Mouse (Mus musculus): ENCODE measurements around the gene Lysmd4. TPM values are rescaled to one million over a fixed set of nuclear protein-coding genes. Genes with fewer than 3 reads are reported as not detected.

Gene Lysmd4
- total and polyA plus RNA-seq, 3 experiments, result 5.2 to 7.9 TPM; not detected in 1

DNA sequence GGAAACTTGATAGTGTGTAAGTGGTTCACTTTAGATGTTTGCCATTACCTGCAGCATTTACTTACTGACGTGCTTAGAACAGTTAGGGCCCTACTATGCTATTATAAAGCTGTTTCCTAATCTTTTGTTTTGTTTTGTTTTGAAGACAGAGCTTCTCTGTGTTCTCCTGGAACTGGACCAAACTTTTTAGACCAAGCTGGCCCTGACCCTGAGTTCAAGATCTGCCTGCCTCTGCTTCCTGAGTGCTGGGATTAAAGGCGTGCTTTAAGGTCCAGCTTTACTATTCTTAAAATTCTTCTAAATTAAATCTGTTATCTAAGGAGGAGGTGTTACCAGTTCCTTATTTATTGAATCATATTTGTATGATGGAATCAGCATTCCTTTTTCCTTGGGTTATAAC, 23.7 kb downstream of the Lysmd4 start:
- Histone ChIP-seq H3K36me3 (ENCODE audit: control insufficient read depth in 1 of 2, insufficient read depth in 2 of 2, low read length in 2 of 2) (peaks cover 2 to 13% of the 10 kb centered on the region in 2 experiments; a peak in 3 of 4 replicates), H3K27ac (ENCODE audit: control insufficient read depth, low read depth, low read length) (no peak overlapping the region), H3K79me2 (ENCODE audit: control insufficient read depth, insufficient read depth, low read length, poor library complexity) (no peaks in the 10 kb centered on the region), H3K4me3 (ENCODE audit: control insufficient read depth in 1 of 2, insufficient read depth in 1 of 2, low read depth in 2 of 2, low read length in 2 of 2) (no peak overlapping the region), H3K4me1 (ENCODE audit: control insufficient read depth in 1 of 2, insufficient read depth in 2 of 2, low read length in 2 of 2) (peaks cover 0 to 11% of the 10 kb centered on the region in 2 experiments; a peak in 3 of 4 replicates), H3K27me3 (ENCODE audit: control insufficient read depth in 1 of 2, insufficient read depth in 2 of 2, low read length in 2 of 2) (no peaks in the 10 kb centered on the region), H3K9me3 (replicated peaks; ENCODE audit: insufficient read depth, low read length) (no peaks in the 10 kb centered on the region), H3K9ac (ENCODE audit: control insufficient read depth, low read depth, low read length, poor library complexity, severe bottlenecking) (no peak overlapping the region)
- no peak for DNase-seq (ENCODE audit: low read depth, low spot score)
- no peak for TF ChIP-seq NELFE (IDR thresholded peaks at IDR 0.05; ENCODE audit: low read depth, low read length)
- TF ChIP-seq POLR2A (IDR thresholded peaks at IDR 0.05; ENCODE audit: control insufficient read depth in 1 of 2, insufficient read depth in 1 of 2, low read depth in 1 of 2, low read length in 2 of 2, poor library complexity in 1 of 2), result no peak
- no peak for TF ChIP-seq CTCF (IDR thresholded peaks at IDR 0.05 in 2 of 3, conservative IDR thresholded peaks at IDR 0.05 in 1 of 3; ENCODE audit: control insufficient read depth in 1 of 3, insufficient read depth in 1 of 3, low read depth in 2 of 3, low read length in 3 of 3, poor library complexity in 1 of 3, severe bottlenecking in 1 of 3)
- TF ChIP-seq ZMIZ1 (IDR thresholded peaks at IDR 0.05; ENCODE audit: low read depth, low read length), result no peak
- TF ChIP-seq ELF1 (IDR thresholded peaks at IDR 0.05; ENCODE audit: low read depth, low read length), result no peak
- TF ChIP-seq MYC (IDR thresholded peaks at IDR 0.05; ENCODE audit: low read depth, low read length), result no peak
- TF ChIP-seq BHLHE40 (IDR thresholded peaks at IDR 0.05; ENCODE audit: borderline replicate concordance, low read depth, low read length), result no peak
- TF ChIP-seq SIN3A (IDR thresholded peaks at IDR 0.05; ENCODE audit: low read length), result no peak
- TF ChIP-seq E2F4 (IDR thresholded peaks at IDR 0.05; ENCODE audit: borderline replicate concordance, low read depth, low read length), result no peak
- TF ChIP-seq NRF1 (IDR thresholded peaks at IDR 0.05; ENCODE audit: insufficient read depth, low read depth, low read length, poor library complexity, severe bottlenecking), result no peak
- TF ChIP-seq SMC3 (IDR thresholded peaks at IDR 0.05; ENCODE audit: low read depth, low read length), result no peak
- no peak for TF ChIP-seq TCF12 (IDR thresholded peaks at IDR 0.05; ENCODE audit: low read depth, low read length)
- TF ChIP-seq GABPA (IDR thresholded peaks at IDR 0.05; ENCODE audit: low read depth, low read length), result no peak
- no peak for TF ChIP-seq ZC3H11A (IDR thresholded peaks at IDR 0.05; ENCODE audit: low read depth, low read length)
- no peak for TF ChIP-seq RAD21 (IDR thresholded peaks at IDR 0.05; ENCODE audit: low read depth, low read length)
- TF ChIP-seq MXI1 (IDR thresholded peaks at IDR 0.05; ENCODE audit: low read depth, low read length), result no peak
- TF ChIP-seq TBP (IDR thresholded peaks at IDR 0.05; ENCODE audit: low read depth, low read length), result no peak

GRCm38 (mm10) chr7:67259828-67260563, 37.7 kb downstream of the Lysmd4 start:
- no peaks in the 10 kb centered on the region for H3K79me2 ChIP-seq (ENCODE audit: control insufficient read depth, insufficient read depth, low read length, poor library complexity)
- H3K36me3 ChIP-seq (ENCODE audit: control insufficient read depth in 1 of 2, insufficient read depth in 2 of 2, low read length in 2 of 2), result peaks cover 2 to 11% of the 10 kb centered on the region in 2 experiments; a peak in 3 of 4 replicates
- H3K9ac ChIP-seq (ENCODE audit: control insufficient read depth, low read depth, low read length, poor library complexity, severe bottlenecking), result no peak overlapping the region
- H3K27me3 ChIP-seq (ENCODE audit: control insufficient read depth in 1 of 2, insufficient read depth in 2 of 2, low read length in 2 of 2), result no peaks in the 10 kb centered on the region
- no peak overlapping the region for H3K4me3 ChIP-seq (ENCODE audit: control insufficient read depth in 1 of 2, insufficient read depth in 1 of 2, low read depth in 2 of 2, low read length in 2 of 2)
- H3K27ac ChIP-seq (ENCODE audit: control insufficient read depth, low read depth, low read length), result no peak overlapping the region
- DNase-seq (ENCODE audit: low read depth, low spot score), result peak; percentile 98
- peaks cover 3 to 7% of the 10 kb centered on the region in 2 experiments for H3K4me1 ChIP-seq (ENCODE audit: control insufficient read depth in 1 of 2, insufficient read depth in 2 of 2, low read length in 2 of 2)
- no peaks in the 10 kb centered on the region for H3K9me3 ChIP-seq (replicated peaks; ENCODE audit: insufficient read depth, low read length)
- TF ChIP-seq BHLHE40 (IDR thresholded peaks at IDR 0.05; ENCODE audit: borderline replicate concordance, low read depth, low read length) (no peak), RCOR1 (IDR thresholded peaks at IDR 0.05; ENCODE audit: low read depth, low read length) (peak; percentile 87), RAD21 (IDR thresholded peaks at IDR 0.05; ENCODE audit: low read depth, low read length) (no peak), USF1 (IDR thresholded peaks at IDR 0.05; ENCODE audit: low read depth, low read length) (no peak), GATA1 (IDR thresholded peaks at IDR 0.05; ENCODE audit: low read depth, low read length) (peak; percentile 95), USF2 (IDR thresholded peaks at IDR 0.05; ENCODE audit: borderline replicate concordance in 1 of 2, insufficient read depth in 1 of 2, low read depth in 1 of 2, low read length in 2 of 2) (no peak), SIN3A (IDR thresholded peaks at IDR 0.05; ENCODE audit: low read length) (peak; percentile 70), MXI1 (IDR thresholded peaks at IDR 0.05; ENCODE audit: low read depth, low read length) (peak; percentile 47; the same call in 1 of the 2 replicates), CHD2 (IDR thresholded peaks at IDR 0.05; ENCODE audit: low read length) (no peak), UBTF (IDR thresholded peaks at IDR 0.05; ENCODE audit: borderline replicate concordance, insufficient read depth, low read depth, low read length) (no peak), TAL1 (IDR thresholded peaks at IDR 0.05; ENCODE audit: low read length) (peak; percentile 81), POLR2AphosphoS2 (IDR thresholded peaks at IDR 0.05; ENCODE audit: low read length) (peak; percentile 54; the same call in 1 of the 2 replicates), CTCF (IDR thresholded peaks at IDR 0.05 in 2 of 3, conservative IDR thresholded peaks at IDR 0.05 in 1 of 3; ENCODE audit: control insufficient read depth in 1 of 3, insufficient read depth in 1 of 3, low read depth in 2 of 3, low read length in 3 of 3, poor library complexity in 1 of 3, severe bottlenecking in 1 of 3) (peak in 1 of 3 experiments; percentile 15; a peak in 1 of 6 replicates), TBP (IDR thresholded peaks at IDR 0.05; ENCODE audit: low read depth, low read length) (0 out of 2 replicates have a peak, but pooled peaks have one; percentile 15), HCFC1 (IDR thresholded peaks at IDR 0.05; ENCODE audit: low read depth, low read length) (no peak; the same call in 1 of the 2 replicates), JUND (IDR thresholded peaks at IDR 0.05; ENCODE audit: low read depth, low read length) (peak; percentile 83), MAFK (IDR thresholded peaks at IDR 0.05; ENCODE audit: borderline replicate concordance, low read depth, low read length) (peak; percentile 60; the same call in 1 of the 2 replicates), SMC3 (IDR thresholded peaks at IDR 0.05; ENCODE audit: low read depth, low read length) (peak; percentile 28; the same call in 1 of the 2 replicates)
